Mouse (Mus musculus): ENCODE data around the gene Gast. TPM values are rescaled to one million over a fixed set of nuclear protein-coding genes. Genes with fewer than 3 reads are reported as not detected.
"Not testable (repeated sequence)": the region's sequence is repeated elsewhere in the genome, so short reads cannot be mapped to it uniquely, and the experiment has no call there.

Gast gene
- not detected in 2 replicates for polyA plus RNA-seq (2012; rRNA removed)

DNA sequence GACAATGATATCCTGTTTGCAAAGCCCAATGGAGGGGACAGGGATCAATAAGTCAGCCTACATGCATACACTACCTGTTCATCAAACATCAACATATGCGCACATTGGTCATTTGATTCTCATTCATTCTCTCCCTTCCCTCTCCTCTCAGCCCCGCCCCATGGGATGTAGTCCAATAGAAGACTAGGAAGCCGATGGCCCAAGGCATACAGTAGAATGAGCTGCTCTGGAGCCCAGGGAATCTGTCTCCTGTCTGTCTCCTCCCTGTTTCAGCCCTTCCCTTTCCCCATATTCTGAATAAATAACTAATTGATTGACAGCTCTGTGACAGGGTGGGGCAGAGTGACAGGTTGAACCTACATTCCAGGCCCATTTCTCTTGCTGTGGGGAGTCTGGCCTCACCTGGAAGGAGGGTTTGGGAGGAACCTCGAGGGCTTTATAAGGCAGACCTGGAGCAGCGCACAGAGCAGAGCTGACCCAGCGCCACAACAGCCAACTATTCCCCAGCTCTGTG is at the start of gene Gast:
Gene Gast, plus strand, starts transcription at position 464 of the 514 bp plus-strand sequence.
- no peak for DNase-seq (ENCODE audit: low read depth)

DNA sequence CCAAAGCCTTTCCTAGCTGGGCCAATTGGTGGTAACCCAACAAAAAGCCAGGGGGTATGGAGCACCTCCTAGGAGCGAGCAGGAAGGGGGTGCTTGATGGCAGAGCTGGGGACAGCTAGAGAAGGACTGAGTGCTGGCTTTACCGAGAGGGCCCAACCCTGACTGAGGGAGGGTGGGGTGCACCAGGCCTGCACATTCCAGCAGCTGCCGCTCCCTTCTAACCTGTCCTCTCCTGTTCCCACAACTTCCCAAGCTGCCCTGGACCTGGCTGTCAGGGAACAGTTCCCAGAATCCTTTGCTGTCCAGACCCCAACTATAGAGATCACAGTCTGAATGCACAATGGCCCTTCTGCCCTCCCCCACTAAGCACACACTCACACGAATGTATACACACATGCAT is 49.2 kb upstream of the Gast start:
- no peak for DNase-seq (ENCODE audit: low read depth)

DNA sequence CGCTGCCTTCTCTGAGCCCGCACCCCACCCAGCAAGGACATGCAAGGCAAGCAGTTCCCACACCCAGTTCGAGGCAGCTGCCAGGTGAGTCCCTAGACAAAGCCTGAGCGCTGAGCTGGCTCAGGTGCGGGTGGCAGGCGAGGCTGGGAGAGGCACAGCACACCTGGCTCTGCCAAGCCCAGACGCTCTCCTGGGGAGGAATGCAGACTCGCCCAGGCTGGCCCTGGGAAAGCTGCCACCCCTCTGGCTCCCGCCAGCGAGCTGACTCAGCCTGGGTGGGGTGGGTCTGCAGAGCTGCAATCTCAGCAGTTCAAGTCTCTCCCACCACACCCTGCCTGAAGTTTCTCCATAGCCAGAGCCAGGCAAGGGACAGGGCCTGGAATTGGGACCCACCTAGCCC is 47.2 kb upstream of the Gast start:
- no peak for DNase-seq (ENCODE audit: low read depth)

DNA sequence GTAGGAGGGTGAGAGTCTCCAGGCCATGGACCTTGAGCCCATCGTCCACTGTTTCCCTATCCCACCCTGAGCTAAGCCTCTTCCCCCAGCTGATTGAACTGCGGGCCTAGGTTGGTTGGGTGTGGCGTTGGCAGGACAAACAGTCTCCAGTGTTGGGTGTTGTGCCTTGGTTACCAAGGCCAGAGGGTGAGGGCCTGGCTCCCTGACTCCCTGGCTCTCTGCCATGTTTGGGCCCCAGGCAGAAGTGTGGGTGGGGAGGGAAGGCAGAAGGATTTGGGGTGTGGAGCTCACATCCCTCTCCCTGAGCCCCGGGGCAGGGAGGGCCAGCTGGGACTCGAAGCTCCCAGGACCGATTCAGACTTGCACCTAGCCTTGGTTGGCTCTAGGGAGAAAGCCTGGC is 45.3 kb upstream of the Gast start:
- peak; percentile 99 for DNase-seq (ENCODE audit: low read depth)

DNA sequence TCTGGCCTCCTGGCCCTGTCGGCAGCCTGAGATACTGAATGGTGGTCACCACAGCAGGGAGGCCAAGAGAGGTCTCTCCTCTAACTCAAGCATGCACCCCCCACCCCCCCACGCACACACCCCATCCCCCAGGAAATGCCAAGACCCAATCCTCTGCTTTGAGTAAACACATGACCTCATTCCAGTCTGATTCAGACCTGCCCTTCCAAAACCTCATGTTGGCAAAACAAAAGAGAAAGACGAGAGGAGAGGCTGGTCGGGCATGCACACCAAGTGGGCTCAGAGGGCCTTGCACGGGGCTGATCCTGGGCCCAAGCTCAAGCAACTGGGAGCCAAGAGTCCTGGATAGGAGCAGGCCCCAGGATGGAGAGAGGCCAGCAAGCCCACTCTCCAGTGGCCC is 44.0 kb upstream of the Gast start:
- no peak for DNase-seq (ENCODE audit: low read depth)

DNA sequence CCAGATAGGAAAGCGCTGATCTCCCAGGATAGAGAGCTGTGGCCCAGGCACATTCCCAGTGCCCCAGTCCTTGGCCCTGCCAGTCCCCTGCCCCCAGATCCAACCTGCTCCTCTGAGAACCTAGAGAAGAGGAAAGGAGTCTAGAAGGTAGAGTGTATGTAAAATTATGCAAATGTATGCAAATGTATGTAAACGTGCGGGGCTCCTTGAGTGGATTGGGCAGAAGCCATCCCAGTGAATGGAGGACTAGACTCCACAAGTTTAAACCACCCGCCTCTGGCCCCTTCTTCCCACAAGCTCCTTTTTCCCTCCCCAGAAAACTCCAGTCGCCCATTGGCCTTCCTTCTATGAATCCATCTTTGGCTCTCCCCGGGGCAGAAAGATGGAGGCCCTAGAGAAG is 41.3 kb upstream of the Gast start:
- no peak for DNase-seq (ENCODE audit: low read depth)

DNA sequence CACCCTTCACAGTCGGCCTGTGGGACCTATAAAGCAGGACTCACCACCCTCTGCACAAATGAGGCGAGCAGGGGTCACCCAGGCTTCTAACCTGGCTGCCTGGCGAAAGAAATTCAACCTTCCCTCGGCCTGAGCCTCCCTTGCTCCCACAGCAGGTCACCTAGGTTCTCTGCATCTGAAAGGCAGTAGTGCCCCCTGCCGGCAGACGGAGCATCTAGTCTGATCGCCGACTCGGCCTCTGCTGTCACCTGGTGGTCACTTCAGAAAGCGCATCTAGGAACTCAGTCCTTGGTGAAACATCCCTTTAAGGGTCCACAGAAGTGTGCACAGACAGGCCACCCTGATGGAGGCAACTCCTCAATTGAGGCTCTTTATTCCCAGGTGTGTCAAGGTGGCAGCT is 38.9 kb upstream of the Gast start:
- DNase-seq (ENCODE audit: low read depth): no peak

DNA sequence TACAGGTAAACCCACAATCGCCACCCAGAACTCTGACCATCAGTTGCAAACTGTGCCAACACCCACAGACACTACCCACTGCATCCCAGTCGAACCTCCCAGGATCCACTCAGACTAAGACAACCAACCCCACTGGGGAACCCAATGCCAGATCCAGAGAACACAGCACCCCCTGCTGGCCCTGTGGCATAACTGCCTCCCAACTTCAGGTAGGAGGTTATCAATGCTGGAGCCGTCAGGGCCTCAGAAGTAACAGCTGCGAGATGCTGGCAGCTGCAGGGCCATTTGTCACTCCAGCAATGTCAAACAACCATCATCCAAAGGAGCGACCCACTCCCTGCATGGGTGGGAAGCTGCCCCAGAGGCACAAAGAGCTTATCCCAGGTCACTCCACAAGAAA is 36.4 kb upstream of the Gast start:
- no peak for DNase-seq (ENCODE audit: low read depth)

DNA sequence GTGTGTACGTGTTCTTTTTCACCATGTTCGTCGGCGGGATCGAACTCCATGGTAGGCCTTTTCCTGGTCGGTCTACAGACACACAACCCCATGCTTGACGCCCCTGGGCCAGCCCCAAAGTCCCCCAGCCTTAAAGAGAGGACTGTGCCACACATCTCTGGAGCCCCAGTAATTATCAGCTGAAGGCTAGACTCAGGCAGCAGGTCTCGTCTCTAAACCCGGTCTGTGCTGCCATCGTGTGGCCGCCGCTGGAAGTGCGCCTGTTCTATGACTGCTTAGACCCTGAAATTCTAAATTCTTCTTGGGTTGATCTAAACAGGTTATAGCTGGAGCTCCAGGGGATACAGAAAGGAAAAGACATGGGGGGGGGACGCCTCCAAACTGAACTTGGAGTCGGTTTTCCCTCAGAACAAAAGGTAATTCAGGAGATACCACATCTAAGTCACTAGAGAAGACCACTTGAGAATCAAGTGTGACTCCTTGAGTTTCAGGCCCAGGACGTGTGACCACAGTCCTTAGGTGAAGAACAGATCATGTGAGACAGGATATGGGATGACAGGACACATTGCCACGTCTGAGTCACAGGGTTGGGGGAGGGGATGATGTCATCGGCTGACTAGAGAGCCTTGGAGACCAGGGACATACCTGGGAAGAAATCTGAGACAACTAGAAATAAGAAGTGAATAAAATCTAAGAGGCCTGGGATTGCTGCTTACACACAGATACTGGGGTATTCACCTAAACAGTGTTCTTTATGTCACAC is 35.8 kb upstream of the Gast start:
- no peak for DNase-seq (ENCODE audit: low read depth)

DNA sequence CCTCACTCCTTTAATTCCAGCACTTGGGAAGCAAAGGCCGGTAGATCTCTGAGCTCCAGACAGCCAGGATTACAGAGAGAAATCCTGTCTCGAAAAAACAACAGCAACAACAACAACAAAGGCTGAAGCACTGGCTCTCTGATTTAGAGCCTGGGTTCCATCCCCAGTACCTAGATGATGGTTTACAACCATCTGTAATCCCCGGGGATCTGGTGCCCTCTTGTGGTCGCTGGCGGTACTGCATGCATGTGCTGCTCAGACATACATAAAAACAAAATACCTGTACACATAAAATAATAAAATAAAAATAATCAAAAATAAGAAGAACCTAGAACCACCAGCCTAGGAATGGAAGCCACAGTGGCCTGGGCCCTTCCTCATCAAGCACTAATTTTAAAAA is 33.9 kb upstream of the Gast start:
- DNase-seq (ENCODE audit: low read depth): no peak

DNA sequence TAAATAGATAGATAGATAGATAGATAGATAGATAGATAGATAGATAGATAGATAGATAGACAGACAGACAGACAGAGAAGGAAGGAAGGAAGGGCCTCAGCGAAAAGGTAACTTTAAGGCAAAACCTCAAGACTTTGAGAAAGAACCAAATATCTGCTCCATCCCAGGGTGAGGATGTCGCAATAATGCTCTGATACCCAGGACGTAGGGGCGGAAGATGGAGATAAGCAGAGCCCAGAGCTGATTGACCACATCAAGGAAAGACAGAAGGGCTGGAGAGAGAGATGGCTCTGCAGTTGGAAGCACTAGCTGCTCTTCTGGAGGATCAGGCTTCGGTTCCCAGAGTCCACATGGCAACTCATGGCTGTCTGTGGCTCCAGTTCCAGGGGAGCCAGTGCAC is 32.9 kb upstream of the Gast start:
- no peak for DNase-seq (ENCODE audit: low read depth)

DNA sequence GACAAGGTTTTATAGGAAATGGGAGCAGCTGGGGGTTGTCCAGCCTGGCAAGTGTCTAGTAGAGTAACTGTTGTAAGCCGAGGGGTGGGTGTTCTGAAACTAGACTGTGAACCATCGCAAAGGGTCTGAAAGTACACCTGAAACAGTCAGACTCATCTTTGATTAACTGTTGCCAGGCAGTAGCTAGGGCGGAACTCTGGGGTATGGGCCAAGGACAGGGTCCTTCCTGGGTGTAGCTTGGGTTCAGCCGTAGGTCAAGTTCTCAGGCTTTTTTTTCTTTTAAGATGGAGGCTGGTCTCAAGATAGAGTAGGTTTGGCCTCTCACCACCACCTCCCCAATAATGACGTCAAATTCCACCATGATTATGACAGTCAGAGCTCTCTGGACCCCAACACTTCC is 26.3 kb upstream of the Gast start:
- no peak for DNase-seq (ENCODE audit: low read depth)

DNA sequence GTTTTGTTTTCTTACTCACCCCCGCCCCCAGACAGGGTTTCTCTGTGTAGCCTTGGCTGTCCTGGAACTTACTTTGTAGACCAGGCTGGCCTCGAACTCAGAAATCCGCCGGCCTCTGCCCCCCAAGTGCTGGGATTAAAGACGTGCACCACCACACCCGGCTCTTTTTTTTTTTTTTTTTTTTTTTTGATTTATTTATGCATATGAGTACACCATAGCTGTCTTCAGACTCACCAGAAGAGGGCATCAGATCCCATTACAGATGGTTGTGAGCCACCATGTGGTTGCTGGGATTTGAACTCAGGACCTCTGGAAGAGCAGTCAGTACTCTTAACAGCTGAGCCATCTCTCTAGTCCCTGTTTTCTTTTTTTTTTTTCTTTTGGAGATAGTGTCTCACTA is 25.5 kb upstream of the Gast start:
- not testable (repeated sequence) for DNase-seq (ENCODE audit: low read depth)

DNA sequence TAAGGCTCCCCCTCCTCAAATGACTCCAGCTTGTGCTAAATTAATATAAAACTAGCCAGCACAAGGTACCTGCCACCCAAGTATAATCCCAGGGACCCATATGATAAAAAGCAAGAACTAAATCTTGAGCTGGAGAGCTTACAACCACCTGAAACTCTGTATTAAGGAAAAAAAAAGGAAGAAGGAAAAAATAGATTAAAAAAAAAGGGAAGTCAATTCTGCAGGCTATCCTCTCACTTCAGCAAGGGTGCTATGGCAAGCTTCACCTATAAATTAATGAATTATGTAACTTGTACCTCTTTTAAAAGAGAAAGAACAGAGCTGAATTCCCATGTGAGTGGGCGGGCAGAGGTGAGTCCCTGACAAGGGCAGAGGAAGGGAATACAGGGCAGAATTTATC is 22.6 kb upstream of the Gast start:
- no peak for DNase-seq (ENCODE audit: low read depth)

DNA sequence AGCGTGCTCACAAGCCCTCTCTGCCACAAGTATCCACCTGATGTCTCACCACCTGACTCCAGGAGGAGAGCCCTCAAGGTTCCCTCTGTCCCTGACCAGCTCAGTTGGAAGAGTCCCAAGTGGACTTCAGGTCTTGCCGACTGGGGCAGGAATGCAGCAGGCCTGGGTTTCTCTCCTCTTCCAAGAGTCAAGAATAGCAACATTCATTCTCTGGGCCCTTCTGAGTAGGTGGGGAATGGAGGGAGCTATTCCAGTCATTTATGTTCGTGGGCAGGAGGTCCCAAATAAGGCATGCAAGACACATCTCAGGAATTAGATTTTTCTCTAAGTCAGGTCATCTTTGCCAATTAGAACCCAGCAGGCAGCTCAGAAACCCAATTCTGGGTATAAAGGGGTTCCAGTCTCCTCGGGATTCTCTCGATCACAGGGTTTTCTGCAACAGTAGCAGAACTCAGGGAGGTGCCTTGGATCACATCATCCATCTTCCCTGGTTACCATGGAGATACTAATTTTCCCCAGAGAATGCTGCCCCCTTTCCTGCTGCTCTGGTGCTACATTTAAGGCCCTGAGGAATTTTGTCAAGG is 22.0 kb upstream of the Gast start:
- no peak for DNase-seq (ENCODE audit: low read depth)

DNA sequence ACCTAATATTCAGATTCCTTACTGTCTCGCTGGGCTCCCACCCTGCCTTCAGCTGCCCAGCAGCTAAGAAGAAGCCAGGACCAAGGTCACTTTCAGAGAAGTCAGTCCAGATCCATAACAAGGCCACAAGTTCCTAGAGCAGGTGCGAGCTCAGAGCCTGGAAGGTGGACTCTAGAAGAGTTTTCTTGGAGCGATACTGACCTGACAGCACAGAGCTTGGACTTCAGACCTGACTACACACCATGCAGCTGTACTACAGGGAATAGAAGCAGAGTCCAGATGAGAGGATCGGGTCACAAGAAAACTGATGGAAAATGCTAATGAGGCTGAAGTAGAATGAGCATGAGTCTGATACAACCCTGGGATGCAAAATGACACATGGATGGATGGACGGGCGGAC is 20.8 kb upstream of the Gast start:
- DNase-seq (ENCODE audit: low read depth): no peak

DNA sequence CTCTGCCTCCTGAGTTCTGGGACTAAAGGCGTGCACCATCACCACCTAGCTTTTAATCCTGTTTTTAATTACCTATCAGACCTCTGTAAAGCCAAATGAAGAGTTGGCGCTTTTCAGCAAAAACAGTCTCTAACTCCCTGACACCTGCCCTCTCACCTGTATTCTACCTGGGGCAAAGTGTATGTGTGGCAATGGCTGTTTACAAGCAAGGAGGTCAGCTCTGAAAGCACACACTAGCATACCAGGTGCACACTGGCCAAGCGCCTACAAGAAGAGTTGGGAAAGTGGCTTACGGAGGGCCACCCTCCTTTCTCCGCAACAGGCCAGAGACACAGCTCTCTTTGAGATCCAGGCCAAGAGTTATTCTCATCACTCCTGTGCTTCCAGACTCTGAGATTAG is 18.8 kb upstream of the Gast start:
- no peak for DNase-seq (ENCODE audit: low read depth)

DNA sequence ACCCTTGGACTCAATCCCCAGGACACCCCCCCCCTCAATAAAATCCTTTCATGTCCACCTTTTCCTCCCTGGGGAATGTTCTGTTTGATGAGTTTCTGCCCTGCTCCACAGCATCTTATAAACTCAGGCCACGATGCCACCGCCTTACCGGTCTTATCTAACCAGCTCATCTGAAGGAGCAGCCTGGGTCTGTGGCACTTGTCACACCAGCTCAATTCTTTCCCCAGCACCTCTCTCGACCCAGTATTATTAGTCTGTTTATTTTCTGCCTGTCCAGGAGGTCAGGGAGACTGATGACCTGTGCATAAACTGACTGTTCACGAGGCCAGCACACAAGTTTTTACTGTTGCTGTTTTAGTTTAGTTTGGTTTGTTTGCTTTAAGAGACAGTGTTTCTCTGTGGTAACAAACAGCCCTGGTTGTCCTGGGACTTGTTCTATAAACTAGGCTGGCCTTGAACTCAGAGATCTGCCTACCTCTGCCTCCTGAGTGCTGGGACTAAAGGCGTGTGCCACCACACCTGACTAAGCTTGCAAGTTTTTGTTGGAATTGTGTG is 16.3 kb upstream of the Gast start:
- DNase-seq (ENCODE audit: low read depth): no peak

DNA sequence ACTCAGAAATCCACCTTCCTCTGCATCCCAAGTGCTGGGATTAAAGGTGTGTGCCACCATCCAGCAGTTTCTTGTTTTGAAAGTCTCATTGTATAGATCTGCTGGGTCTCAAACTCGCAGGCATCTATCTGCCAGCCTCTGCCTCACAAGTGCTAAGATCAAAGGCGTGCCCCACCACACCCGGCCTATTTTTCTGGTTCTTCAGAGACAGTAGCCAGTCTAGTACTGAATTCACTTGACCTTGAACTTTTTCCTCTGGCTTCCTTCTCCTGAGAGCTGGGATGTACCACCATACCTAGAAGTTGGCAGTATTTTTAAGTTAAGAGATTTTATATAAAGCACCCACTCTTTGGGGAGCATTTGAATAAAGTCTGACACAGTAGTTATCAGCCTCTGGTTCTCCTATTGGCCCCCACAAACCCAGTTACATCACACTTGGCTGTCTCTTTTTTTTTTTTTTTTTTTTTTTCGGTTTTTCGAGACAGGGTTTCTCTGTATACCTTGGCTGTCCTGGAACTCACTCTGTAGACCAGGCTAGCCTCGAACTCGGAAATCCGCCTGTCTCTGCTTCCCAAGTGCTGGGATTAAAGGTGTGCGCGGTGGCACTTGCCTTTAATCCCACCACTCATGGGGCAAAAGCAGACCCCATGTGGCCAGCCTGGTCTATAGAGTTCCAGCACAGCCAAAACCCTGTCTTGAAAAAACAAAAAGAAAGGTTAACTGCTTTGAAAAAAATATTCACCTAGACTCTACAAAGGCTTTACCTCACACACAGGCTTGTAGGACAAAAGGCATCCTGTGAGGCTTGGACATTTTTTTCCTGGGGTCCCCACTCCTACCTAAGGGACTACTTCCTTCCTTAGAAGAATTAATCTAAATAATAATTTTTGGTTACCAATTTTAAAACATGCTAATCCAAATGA is 15.4 kb upstream of the Gast start:
- no peak for DNase-seq (ENCODE audit: low read depth)

DNA sequence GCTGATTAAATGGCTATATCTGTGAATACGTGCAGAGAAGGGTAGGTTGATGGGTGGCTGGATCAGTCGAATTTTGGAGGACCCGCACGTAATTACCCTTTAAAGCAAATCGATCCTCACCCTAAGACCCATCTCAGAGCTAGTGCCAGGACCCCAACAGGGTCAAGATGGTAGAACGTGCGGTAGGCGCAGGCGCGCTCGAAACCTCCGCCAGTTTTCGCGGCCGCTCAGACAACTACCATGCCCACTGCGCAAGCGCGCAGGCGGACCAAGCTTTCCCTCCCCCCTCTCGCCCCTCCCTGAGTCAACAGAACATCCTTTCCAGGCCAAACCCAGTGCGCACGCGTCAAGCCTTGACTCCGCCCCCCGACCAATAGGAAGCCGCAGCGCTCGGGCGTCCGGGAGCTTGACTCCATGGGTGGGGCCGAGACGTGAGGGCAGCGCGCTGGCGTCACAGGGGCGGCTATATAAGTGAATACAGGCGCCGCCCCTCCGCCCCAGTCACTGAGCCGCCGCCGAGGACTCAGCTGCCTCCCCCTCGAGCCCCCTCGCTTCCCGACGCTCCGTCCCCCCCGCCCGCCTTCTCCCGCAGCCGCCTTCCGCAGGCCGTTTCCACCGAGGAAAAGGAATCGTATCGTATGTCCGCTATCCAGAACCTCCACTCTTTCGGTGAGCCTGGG is 14.6 kb upstream of the Gast start, which contains the start of gene Eif1:
Gene Eif1, plus strand, starts transcription at position 394 of the 680 bp plus-strand sequence.
- peak; percentile 88 for DNase-seq (ENCODE audit: low read depth)

DNA sequence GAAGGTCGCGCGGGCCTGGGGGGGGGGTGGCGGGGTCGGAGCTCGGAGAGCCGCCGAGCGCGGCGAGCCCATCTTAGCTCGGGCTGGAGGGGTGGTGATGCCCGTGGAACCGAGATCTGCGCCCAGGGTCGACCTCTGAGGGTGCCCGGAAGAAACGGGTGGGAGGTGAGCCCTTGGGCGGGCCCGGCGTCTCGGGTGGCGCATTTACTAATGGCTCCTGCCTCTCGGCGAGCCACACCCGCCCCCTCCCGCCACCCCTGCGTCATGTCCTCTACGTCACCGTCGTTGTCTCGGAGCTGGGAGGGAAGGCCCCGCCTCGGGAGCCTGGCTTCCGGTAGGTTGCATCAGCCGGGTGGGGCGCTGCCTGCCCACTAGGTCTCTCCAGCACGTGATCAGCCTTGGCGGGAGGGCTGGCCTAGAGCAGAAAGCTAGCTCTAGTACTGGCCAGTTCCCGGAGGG is 14.0 kb upstream of the Gast start:
- no peak for DNase-seq (ENCODE audit: low read depth)
